Mouse (Mus musculus) ovary, postnatal 36 days (tissue): ENCODE results near the gene Camk2d.

Experiments
- DNase-seq: peaks from one replicate; pipeline ENCODE4 v3.0.0; 2022; ENCODE audit warnings: low spot score, mixed read lengths

Gene Camk2d

GRCm38 (mm10) chr3:126746148-126746803 is 150.2 kb downstream of the Camk2d start:
- DNase-seq: peak; percentile 16

- no peak for DNase-seq
These were observed 151.5 kb downstream of the Camk2d start for GRCm38 (mm10) chr3:126747628-126748027.

- DNase-seq: no peak
These were observed 155.4 kb downstream of the Camk2d start for GRCm38 (mm10) chr3:126751377-126752098.

- no peak for DNase-seq
These were observed 156.9 kb downstream of the Camk2d start for GRCm38 (mm10) chr3:126752978-126753377.

- DNase-seq: no peak
These were observed 162.3 kb downstream of the Camk2d start for GRCm38 (mm10) chr3:126758398-126758797.

- no peak for DNase-seq
These were observed 164.5 kb downstream of the Camk2d start for GRCm38 (mm10) chr3:126760608-126761007.

GRCm38 (mm10) chr3:126764745-126765144 is 168.6 kb downstream of the Camk2d start:
- DNase-seq: no peak

GRCm38 (mm10) chr3:126770056-126770455 is 174.0 kb downstream of the Camk2d start:
- DNase-seq: no peak

- no peak for DNase-seq
These were observed 174.9 kb downstream of the Camk2d start for GRCm38 (mm10) chr3:126771032-126771431.

GRCm38 (mm10) chr3:126771541-126771940 is 175.4 kb downstream of the Camk2d start:
- peak; percentile 72 for DNase-seq

- no peak for DNase-seq
These were observed 179.9 kb downstream of the Camk2d start for GRCm38 (mm10) chr3:126776001-126776400.

- DNase-seq: no peak
These were observed 181.0 kb downstream of the Camk2d start for GRCm38 (mm10) chr3:126777101-126777500.

GRCm38 (mm10) chr3:126777879-126778278 is 181.8 kb downstream of the Camk2d start:
- DNase-seq: no peak

GRCm38 (mm10) chr3:126780014-126780615 is 184.0 kb downstream of the Camk2d start:
- DNase-seq: no peak

GRCm38 (mm10) chr3:126793035-126793964 is 197.2 kb downstream of the Camk2d start:
- no peak for DNase-seq

GRCm38 (mm10) chr3:126795904-126796303 is 199.8 kb downstream of the Camk2d start:
- DNase-seq: no peak

GRCm38 (mm10) chr3:126797025-126797424 is 200.9 kb downstream of the Camk2d start:
- no peak for DNase-seq

GRCm38 (mm10) chr3:126797810-126798209 is 201.7 kb downstream of the Camk2d start:
- no peak for DNase-seq

- no peak for DNase-seq
These were observed 206.9 kb downstream of the Camk2d start for GRCm38 (mm10) chr3:126802988-126803387.

GRCm38 (mm10) chr3:126804968-126805367 is 208.9 kb downstream of the Camk2d start:
- DNase-seq: no peak

- DNase-seq: no peak
These were observed 210.0 kb downstream of the Camk2d start for GRCm38 (mm10) chr3:126806145-126806544.

GRCm38 (mm10) chr3:126809915-126810314 is 213.8 kb downstream of the Camk2d start:
- DNase-seq: no peak
